Mouse (Mus musculus): ENCODE data around the gene C1qtnf12. TPM values are rescaled to one million over a fixed set of nuclear protein-coding genes. Genes with fewer than 3 reads are reported as not detected.

The C1qtnf12 gene
- total RNA-seq, 2 experiments from 2014 or later: 18.1 to 19.5 TPM

DNA sequence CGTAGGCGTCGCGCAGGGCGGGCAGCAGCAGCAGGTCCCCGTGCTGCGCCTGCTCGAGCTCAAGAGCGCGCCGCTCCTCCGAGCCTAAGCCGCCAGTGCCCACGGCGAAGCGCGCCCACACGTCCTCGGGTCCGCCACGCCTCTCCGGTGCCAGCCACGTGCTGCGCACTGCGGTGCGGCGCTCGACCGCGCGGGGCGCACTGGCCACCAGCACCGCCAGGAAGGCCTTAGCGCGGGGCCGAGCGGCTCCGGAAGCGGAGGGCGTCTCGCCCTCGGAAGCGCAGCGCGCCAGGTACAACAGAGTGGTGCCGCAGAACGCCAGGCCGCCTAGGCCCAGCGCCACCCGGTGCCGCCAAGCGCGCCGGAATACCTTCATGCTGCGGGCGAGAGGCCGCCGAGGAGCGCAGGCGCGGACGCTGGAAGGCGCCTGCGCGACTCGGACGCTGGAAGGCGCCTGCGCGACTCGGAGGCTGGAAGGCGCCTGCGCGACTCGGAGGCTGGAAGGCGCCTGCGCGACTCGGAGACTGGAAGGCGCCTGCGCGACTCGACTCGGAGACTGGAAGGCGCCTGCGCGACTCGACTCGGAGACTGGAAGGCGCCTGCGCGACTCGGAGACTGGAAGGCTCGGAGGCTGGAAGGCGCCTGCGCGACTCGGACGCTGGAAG lies 30.3 kb downstream of the C1qtnf12 start, which contains the start of the genes B3galt6 and Sdf4:
Gene B3galt6, minus strand, starts transcription at position 409 of the 665 bp plus-strand sequence.
Gene Sdf4, plus strand, starts transcription at position 632 of the 665 bp plus-strand sequence.
- intact Hi-C loops (cut with DNase I): loop anchor here (5.0 to 10.0 kb wide), 3 partner anchors 35 to 112 kb away; partner anchors contain the start of genes 9430015G10Rik and Ube2j2
- peak; percentile 92 to 93 for DNase-seq (ENCODE audit: low spot score in 2 of 2)

DNA sequence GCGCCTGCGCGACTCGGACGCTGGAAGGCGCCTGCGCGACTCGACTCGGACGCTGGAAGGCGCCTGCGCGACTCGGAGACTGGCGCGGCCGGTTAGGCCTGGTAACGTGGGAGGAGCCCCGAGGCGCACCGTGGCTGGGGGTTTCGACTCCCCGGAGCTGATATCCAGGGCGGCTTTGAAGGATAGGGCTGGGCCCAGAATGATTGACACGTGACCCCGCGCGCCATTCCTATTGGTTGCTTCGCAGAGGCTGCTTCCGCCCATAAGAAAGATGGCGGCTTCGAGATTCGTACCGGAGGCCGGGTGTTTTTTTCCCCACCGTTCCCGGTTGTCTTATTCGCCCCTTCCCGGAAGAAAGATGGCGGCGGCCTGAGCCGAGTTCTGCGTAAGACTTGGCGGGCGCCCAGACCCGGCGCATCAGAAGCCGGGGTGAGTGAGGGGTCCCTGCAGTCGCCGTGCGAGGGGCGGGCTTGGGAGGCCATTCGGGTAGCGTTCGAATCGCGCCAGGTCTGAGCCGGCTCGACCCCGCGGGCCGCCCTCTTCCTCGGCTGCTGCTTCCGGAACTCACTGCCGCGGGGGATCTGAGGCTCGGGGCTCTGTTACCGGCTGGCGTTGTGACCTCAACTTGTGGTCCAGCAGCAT lies 30.9 kb downstream of the C1qtnf12 start:
- peak; percentile 97 to 99 for DNase-seq (ENCODE audit: low spot score in 2 of 2)
- intact Hi-C loops (cut with DNase I): loop anchor here (5.0 to 10.0 kb wide), 3 partner anchors 36 to 112 kb away; partner anchors contain the start of genes 9430015G10Rik and Ube2j2

DNA sequence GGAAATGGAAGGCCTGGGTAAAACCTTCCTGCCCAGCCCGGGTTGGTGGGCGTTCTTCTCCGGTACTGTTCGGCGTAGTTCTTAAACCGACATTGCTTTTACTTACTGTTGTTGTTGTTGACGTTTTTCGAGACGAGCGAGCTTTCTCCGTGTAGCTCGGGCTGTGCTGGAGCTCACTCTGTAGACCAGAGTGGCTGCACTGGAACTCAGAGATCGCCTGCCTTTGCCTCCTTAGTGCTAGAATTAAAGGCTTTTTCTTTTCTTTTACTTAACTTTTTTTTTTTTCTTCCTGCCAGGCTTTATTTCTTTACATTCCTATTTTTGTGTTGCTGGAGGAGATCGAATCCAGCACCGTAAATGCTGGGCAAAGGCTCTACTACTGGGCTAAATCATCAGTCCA lies 31.5 kb downstream of the C1qtnf12 start:
- intact Hi-C loops (cut with DNase I): loop anchor here (5.0 to 10.0 kb wide), 3 partner anchors 36 to 111 kb away; partner anchors contain the start of genes 9430015G10Rik and Ube2j2
- DNase-seq (ENCODE audit: low spot score in 2 of 2): no peak

DNA sequence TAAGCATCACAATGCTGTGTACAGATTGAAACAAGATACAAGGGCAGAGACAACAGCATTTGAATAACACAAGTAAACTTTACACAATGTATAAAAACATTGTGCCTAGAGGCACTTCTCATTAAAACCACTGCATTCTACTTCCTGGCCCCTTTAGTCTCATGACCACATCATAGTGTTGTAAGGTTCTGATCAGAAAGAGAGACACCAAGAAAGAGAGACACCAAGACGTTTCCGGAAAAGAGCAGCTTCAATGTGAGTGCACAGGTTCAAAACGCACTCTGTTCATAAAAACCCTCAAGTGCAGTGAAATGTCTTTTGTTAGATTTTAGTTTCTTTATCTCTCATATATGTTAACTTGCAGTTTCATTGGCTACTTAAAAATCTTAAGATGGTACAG lies 42.0 kb downstream of the C1qtnf12 start:
- DNase-seq (ENCODE audit: low spot score in 2 of 2): no peak
- intact Hi-C loops (cut with DNase I): no loop called here

DNA sequence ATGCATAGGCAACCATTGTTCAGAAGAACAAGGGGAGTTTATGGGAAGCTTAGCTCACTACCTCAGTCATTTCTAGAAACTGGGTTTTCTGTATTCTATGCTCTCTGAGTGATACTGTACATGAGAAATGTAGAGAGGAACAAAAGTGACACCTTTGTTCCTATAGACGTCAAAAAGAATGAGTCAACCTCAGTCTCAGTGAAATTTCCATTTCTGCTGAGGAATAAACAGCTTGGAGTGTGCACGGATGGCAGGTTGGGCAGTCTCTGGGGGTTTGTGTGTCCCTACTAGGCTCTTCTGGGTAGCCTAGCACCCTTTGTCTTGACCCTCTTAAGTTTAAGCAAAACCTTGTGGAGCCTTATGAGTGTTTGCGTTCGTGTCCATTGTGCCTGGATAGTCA lies 46.3 kb downstream of the C1qtnf12 start:
- intact Hi-C loops (cut with DNase I): no loop called here
- no peak for DNase-seq (ENCODE audit: low spot score in 2 of 2)

DNA sequence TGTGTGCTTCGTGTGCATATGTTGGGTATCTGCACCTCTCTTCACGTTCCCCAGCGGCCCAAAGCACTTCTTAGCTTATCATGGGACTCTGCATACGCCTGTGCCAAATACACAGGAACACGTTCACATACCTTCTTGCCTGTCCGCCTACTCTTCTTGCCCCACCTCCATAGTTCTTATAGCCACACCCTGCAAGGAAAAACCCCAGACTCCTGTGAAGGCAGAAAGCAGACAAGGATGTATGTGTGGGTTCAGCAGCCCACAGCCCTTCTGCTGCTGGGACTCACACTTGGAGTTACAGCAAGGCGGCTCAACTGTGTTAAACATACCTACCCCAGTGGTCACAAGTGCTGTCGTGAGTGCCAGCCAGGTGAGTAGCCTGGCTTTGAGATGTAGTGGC lies 51.5 kb downstream of the C1qtnf12 start, which contains the start of gene Tnfrsf4:
Gene Tnfrsf4, plus strand, starts transcription at position 207 of the 400 bp plus-strand sequence.
- intact Hi-C loops (cut with DNase I): no loop called here
- peak in 1 of 2 experiments; percentile 61 for DNase-seq (ENCODE audit: low spot score in 2 of 2)

DNA sequence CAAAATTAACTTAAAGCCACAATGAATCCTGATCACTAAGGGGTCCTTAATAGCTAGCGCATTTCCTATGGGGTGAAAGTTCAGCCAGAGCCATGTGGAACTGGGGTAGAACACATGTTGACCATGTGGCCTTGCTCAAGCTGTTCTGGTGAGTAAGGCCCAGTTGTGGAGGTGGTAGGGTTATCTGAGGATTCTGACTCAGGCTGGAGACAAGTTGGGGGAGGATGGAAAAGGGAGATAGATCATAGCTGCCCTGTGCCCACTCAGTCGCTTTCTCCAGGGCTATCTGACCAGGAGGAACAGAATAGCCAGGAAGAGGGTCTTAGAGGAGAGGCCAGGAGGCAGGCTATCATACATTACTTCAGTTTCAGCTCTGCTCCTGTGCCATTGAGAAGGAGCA lies 52.3 kb downstream of the C1qtnf12 start:
- intact Hi-C loops (cut with DNase I): no loop called here

More for the DNA sequence above, 52.3 kb downstream of the C1qtnf12 start:
- no peak for DNase-seq (ENCODE audit: low spot score in 2 of 2)

Other genes with a start within 250 kb of the C1qtnf12 start
- gene Tmem240, start 227.5 kb upstream of the C1qtnf12 start, total RNA-seq (2021): 10 to 100 TPM; 55.5 to 62.2 TPM
- gene Atad3a, start 201.2 kb upstream of the C1qtnf12 start, total RNA-seq (2021): 10 to 100 TPM; 37.5 to 48.3 TPM
- gene Vwa1, start 187.6 kb upstream of the C1qtnf12 start, total RNA-seq (2021): 10 to 100 TPM; 13.1 to 13.4 TPM
- 10 to 100 TPM; 18.3 to 30.0 TPM for gene Tmem88b, start 176.4 kb upstream of the C1qtnf12 start, total RNA-seq (2021)
- not detected for gene Ankrd65, start 171.9 kb upstream of the C1qtnf12 start, total RNA-seq (2021)
- gene Mrpl20, start 159.4 kb upstream of the C1qtnf12 start, total RNA-seq (2021): 10 to 100 TPM; 77.3 to 91.6 TPM
- 10 to 100 TPM; 50.4 to 84.5 TPM for gene Ccnl2, start 149.8 kb upstream of the C1qtnf12 start, total RNA-seq (2021)
- gene Aurkaip1, start 131.0 kb upstream of the C1qtnf12 start, total RNA-seq (2021): 100 to 1,000 TPM in 1 of 2 experiments, 10 to 100 TPM in 1; 88.7 to 101 TPM
- 10 to 100 TPM in 1 of 2 experiments, 1 to 10 TPM in 1; 5.8 to 10.3 TPM for gene Mxra8, start 122.6 kb upstream of the C1qtnf12 start, total RNA-seq (2021)
- gene Dvl1, start 114.9 kb upstream of the C1qtnf12 start, total RNA-seq (2021): 10 to 100 TPM; 85.8 to 91.7 TPM
- gene Tas1r3, start 99.0 kb upstream of the C1qtnf12 start, total RNA-seq (2021): under 1 TPM; 0.11 to 0.15 TPM
- 10 to 100 TPM; 31.2 to 35.2 TPM for gene Cptp, start 92.9 kb upstream of the C1qtnf12 start, total RNA-seq (2021)
- gene Ints11, start 92.8 kb upstream of the C1qtnf12 start, total RNA-seq (2021): 10 to 100 TPM; 33.2 to 34.0 TPM
- 10 to 100 TPM; 56.3 to 67.4 TPM for gene Pusl1, start 70.5 kb upstream of the C1qtnf12 start, total RNA-seq (2021)
- 100 to 1,000 TPM; 137 to 150 TPM for gene Acap3, start 70.5 kb upstream of the C1qtnf12 start, total RNA-seq (2021)
- 10 to 100 TPM; 78.8 to 80.1 TPM for gene Ube2j2, start 18.5 kb upstream of the C1qtnf12 start, total RNA-seq (2021)
- 10 to 100 TPM in 1 of 2 experiments, 1 to 10 TPM in 1; 9.9 to 11.1 TPM for gene B3galt6, start 30.3 kb downstream of the C1qtnf12 start, total RNA-seq (2021)
- 100 to 1,000 TPM; 184 to 206 TPM for gene Sdf4, start 30.6 kb downstream of the C1qtnf12 start, total RNA-seq (2021)
- 1 to 10 TPM in 1 of 2 experiments, under 1 TPM in 1; 0.39 to 1.9 TPM for gene Tnfrsf4, start 51.5 kb downstream of the C1qtnf12 start, total RNA-seq (2021)
- gene Tnfrsf18, start 63.8 kb downstream of the C1qtnf12 start, total RNA-seq (2021): not detected
- gene Ttll10, start 97.1 kb downstream of the C1qtnf12 start, total RNA-seq (2021): not detected
- gene 9430015G10Rik, start 147.7 kb downstream of the C1qtnf12 start, total RNA-seq (2021): 10 to 100 TPM; 27.0 to 35.8 TPM
- gene Rnf223, start 168.2 kb downstream of the C1qtnf12 start, total RNA-seq (2021): 1 to 10 TPM in 1 of 2 experiments, under 1 TPM in 1; 0.84 to 1.1 TPM
- 100 to 1,000 TPM; 126 to 150 TPM for gene Agrn, start 235.2 kb downstream of the C1qtnf12 start, total RNA-seq (2021)
- gene Isg15, start 238.5 kb downstream of the C1qtnf12 start, total RNA-seq (2021): 1 to 10 TPM; 1.5 to 1.9 TPM
- 1 to 10 TPM; 4.0 to 5.8 TPM for gene AW011738, start 241.0 kb downstream of the C1qtnf12 start, total RNA-seq (2021)